Mouse (Mus musculus) CD8-positive naive resting alpha-beta T cell, adult 57 days (primary cell): ENCODE results near the gene Olfr1306. TPM values are rescaled to one million over a fixed set of nuclear protein-coding genes. Genes with fewer than 3 reads are reported as not detected.

Experiments
- total RNA-seq: library from RNA; stranded (reverse); gene quantifications from one replicate; pipeline ENCODE4 v1.2.4, GENCODE M21; 2023

Gene Olfr1306
- total RNA-seq = not detected

DNA sequence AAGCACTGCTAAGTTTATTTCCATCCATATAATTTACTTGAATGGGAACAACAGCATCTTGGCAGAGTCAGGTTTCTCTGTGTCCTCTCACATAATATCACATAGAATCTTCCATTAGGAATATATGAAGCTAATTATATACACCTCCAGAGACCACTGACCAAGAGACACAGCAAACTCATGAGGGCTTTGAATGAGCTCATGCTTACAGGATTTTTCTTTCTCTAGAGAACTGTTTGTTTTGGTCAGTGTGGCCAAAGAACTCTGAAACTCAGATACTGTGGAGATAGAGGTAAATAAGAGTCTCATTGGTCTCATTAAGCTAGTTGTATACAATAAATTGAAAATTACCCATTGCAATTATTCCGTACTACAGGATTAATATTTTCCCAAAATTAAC is at the start of gene Olfr1306:
TSS of gene Olfr1306 (minus strand) at position 101 of the 400 bp plus-strand sequence.

DNA sequence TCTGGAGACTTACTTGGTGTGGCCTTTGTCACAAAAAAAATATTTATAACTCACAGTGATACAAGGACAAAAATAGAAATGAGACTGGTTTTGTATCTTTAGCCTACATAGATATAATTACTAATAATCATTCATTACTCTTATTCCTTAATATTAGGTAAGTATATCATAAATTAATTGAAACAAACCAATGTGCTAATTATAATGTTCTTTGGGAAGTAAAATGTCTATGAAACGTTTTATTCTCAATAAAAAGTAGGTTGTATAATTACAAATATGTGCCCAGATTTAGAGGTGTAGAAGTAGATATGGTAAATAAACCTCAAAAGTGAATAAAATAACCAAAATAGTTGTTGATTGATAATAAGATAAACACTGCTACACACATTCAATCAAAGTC is 48.8 kb upstream of the Olfr1306 start, which contains the start of gene Olfr1308:
TSS of gene Olfr1308 (minus strand) at position 101 of the 400 bp plus-strand sequence.

DNA sequence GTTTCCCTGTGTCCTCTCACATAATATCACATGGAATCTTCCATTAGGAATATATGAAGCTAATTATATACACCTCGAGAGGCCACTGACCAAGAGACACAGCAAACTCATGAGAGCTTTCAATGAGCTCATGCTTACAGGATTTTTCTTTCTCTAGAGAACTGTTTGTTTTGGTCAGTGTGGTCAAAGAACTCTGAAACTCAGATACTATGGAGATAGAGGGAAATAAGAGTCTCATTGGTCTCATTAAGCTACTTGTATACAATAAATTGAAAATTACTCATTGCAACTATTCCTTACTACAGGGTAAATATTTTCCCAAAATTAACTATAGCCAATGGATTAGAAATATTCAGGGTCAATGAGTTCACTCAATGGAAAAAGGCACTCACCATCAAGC is 33.3 kb upstream of the Olfr1306 start, which contains the start of gene Olfr1307:
TSS of gene Olfr1307 (minus strand) at position 101 of the 400 bp plus-strand sequence.

DNA sequence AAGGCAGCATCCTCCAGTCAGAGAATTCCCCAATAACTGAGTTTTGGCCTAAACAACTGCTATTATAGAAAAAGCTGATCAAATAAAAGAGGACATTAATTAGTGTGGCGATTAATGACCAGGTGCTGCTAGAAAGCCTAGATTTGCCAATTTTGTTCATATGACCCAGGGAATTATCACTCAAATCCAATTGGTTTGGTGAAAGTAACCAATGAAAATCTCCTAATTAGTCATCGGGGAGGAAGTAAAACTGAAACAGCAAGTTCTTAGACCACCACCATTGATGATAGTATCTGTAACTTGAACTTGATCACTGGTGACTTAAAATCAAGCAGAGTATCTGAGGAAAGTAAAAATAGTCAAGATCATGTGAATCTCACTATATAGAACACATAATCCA is 39.0 kb downstream of the Olfr1306 start, which contains the start of gene Olfr1305:
TSS of gene Olfr1305 (minus strand) at position 101 of the 400 bp plus-strand sequence.

Other genes starting within 250 kb of the Olfr1306 start
- gene Olfr1301, start 165.3 kb downstream of the Olfr1306 start, total RNA-seq = not detected
- gene Olfr1302, start 138.8 kb downstream of the Olfr1306 start, total RNA-seq = not detected
- not detected for gene Olfr1303, start 95.9 kb downstream of the Olfr1306 start, total RNA-seq
- not detected for gene Olfr1305, start 39.1 kb downstream of the Olfr1306 start, total RNA-seq
- gene Olfr1307, start 33.2 kb upstream of the Olfr1306 start, total RNA-seq = 0.06 TPM
- gene Olfr1308, start 48.7 kb upstream of the Olfr1306 start, total RNA-seq = not detected
- gene Olfr1309, start 74.0 kb upstream of the Olfr1306 start, total RNA-seq = not detected
- gene Olfr1310, start 96.4 kb upstream of the Olfr1306 start, total RNA-seq = not detected
- not detected for gene Olfr1311, start 108.1 kb upstream of the Olfr1306 start, total RNA-seq
- gene Olfr1312, start 134.0 kb upstream of the Olfr1306 start, total RNA-seq = not detected
- not detected for gene Olfr1313, start 161.6 kb upstream of the Olfr1306 start, total RNA-seq
- gene Olfr1314, start 180.5 kb upstream of the Olfr1306 start, total RNA-seq = not detected
- gene Olfr1315-ps1, start 199.2 kb upstream of the Olfr1306 start, total RNA-seq = not detected
- gene Olfr1316, start 218.7 kb upstream of the Olfr1306 start, total RNA-seq = not detected
- gene Olfr1317, start 224.1 kb upstream of the Olfr1306 start, total RNA-seq = not detected
- not detected for gene Olfr1318, start 237.9 kb upstream of the Olfr1306 start, total RNA-seq